Mouse (Mus musculus) left cerebral cortex, adult 6 months (tissue): ENCODE measurements around the gene Foxb2. TPM values are rescaled to one million over a fixed set of nuclear protein-coding genes. Genes with fewer than 3 reads are reported as not detected.

ENCODE experiments used
- long read RNA-seq, 2 experiments: library from polyadenylated mRNA; unstranded; transcript quantifications; one replicate each; pipeline ENCODE4 v2.0.0; 2019 to 2020
- polyA plus RNA-seq: library from polyadenylated mRNA; unstranded; fragments of <200 nt; fragmentation: Nextera tagmentation; gene quantifications from 2 replicates; pipeline ENCODE4 v1.2.3, GENCODE M21; 2021

Foxb2 gene
- not detected in 2 replicates for polyA plus RNA-seq
- long read RNA-seq, experiment 1 = 0 reads
- long read RNA-seq, experiment 2 = 0 reads

DNA sequence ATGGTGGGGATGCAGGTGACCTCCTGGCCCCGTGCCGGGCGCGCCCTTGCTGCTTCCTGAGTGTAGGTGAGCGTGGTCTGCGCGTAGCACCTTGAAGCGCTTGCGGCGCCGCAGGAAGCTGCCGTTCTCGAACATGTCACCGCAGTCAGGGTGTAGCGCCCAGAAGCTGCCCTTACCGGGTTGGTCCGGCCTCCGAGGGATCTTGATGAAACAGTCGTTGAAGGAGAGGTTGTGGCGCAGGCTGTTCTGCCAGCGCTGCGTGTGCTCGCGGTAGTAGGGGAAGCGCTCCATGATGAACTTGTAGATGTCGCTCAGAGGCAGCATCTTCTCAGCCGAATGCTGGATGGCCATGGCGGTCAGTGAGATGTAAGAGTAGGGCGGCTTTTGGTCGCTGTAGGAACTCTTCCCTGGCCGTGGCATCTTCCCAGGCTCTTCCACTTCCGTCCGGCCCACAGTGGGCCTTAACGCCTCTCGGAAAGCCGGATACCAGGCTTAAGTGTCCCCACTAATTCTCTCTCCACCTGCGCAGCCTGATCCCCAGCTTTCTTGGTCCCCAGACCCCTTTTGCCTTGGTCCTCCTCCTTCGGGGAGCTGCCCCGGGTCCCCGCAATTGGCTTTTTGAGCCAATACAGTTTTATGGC lies at the start of gene Foxb2:
TSS of gene Foxb2 (minus strand) at position 585 of the 641 bp plus-strand sequence.

Other genes with a start within 250 kb of the Foxb2 start
- 18.2 and 23.0 TPM in 2 replicates for gene Vps13a, start 92.9 kb downstream of the Foxb2 start, polyA plus RNA-seq
- gene Prune2, start 82.3 kb upstream of the Foxb2 start, polyA plus RNA-seq = 46.9 and 58.0 TPM in 2 replicates